Mouse (Mus musculus) testis, adult 2 months (tissue): Measurements from ENCODE around the gene Gsg1l.

ENCODE experiments used
- CTCF ChIP-seq: fragments of 200-500 bp; IDR thresholded peaks from 2 replicates; pipeline ENCODE4 v1.5.1; 2012; ENCODE audit warnings: low read depth, mild to moderate bottlenecking, inconsistent platforms, low read length, moderate library complexity; ENCODE audit not compliant: control insufficient read depth, insufficient read depth, insufficient replicate concordance
- POLR2A ChIP-seq: fragments of 200-500 bp; IDR thresholded peaks from 2 replicates; pipeline ENCODE4 v1.6.1; 2012; ENCODE audit warnings: low read depth, mild to moderate bottlenecking, inconsistent platforms, low read length, moderate library complexity; ENCODE audit not compliant: control insufficient read depth

GRCm38 (mm10) chr7:126087602-126088001 is 5.4 kb upstream of the Gsg1l start:
- TF ChIP-seq CTCF (no peak), POLR2A (no peak)
